Mouse (Mus musculus) T-helper 1 cell (primary cell): Measurements from ENCODE around the gene Tbc1d10c.

Source experiments
- in situ Hi-C: fragments of 300-600 bp; cut with MboI, MseI; formaldehyde crosslinking; loops from one replicate; pipeline ENCODE4 v1.15.1; 2025; ENCODE audit warnings: high pct_unique_total_duplicates

Tbc1d10c gene

DNA sequence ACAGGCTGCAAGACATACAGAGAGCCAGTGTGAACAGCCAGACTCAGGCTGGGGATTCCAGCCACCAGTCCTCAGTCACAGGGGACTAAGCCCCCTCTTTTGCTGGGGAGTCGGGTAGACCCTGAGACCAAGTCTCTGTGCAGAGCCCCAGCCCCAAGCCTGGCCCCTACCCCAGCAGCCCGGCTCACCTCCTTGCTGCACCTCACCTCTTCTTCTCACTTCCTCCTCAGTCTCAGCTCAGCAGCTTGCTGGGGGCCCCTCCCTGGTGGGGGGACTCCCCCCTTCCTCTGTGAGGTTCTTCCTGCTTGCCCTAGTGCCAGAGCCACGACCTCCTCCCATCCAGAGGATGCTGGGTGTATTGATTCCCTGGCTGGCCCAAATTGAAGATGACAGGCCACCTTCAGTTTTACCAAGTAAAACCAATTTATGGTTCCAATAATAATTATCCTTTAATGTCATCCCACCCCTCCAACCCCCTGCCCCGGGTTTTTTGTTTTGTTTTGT, at the start of gene Tbc1d10c:
TSS of gene Tbc1d10c (minus strand) at position 454 of the 504 bp plus-strand sequence.
- in situ Hi-C loops: no loop called here

DNA sequence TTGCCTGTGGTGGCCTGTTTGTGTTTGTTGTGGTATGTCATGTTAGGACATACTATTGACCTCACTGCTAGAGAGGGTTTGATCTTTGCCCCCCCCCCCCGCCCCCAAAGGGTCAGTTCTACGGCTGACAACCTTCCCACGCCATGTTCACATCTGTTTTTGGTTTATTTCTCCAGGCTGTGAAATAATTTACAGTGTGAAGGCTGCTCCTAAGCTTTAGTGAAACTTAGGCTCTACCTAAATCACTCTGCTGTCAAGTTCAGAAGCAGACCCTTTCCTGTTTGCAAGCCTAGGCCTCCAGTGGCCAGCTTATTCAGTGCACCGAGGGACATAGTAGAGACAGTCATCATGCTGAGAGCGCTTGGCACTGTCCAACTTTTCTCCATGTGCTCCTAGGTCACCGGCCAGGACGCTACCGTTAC, 49.2 kb upstream of the Tbc1d10c start:
- in situ Hi-C loops: loop anchor here (5.0 kb wide), 1 partner anchor 33 kb away; no protein-coding TSS in a partner anchor

DNA sequence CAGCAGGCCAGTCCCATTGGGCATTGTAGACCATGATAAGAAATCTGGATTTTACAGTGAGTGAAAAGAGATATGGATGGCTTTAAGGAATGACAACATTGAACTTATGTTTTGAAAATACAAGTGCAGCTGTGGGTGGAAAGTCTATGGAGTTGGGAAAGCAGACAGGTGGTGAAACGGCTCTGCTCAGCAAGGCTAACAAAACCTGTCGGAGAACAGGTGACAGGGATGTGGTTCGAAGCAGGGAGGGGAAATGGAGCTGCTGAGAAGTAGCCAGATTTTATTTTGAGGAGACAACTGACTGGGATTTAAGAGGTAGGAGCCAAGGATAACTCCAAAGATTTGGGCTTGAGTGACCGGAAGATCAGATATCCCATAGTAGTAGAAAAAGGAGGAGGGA, 43.5 kb upstream of the Tbc1d10c start:
- in situ Hi-C loops: no loop called here

DNA sequence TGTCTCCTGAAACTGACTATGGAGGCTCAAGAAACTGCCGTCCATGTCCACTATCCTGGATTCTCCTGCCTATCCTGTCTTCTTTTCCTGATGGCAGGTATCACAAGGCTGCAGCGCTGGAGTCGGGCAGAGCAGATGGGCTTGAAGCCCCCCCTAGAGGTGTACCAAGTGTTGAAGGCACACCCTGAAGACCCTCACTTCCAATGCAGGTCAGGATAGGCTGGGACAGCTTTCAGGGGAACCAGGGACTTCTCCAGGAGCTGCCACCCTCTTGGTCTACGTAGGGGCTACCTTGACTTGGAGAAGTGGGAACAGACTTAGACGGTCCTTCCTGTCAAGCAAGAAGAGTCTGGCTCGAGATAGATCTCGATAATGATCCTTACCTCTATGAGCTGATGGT, 41.6 kb upstream of the Tbc1d10c start:
- in situ Hi-C loops: no loop called here

DNA sequence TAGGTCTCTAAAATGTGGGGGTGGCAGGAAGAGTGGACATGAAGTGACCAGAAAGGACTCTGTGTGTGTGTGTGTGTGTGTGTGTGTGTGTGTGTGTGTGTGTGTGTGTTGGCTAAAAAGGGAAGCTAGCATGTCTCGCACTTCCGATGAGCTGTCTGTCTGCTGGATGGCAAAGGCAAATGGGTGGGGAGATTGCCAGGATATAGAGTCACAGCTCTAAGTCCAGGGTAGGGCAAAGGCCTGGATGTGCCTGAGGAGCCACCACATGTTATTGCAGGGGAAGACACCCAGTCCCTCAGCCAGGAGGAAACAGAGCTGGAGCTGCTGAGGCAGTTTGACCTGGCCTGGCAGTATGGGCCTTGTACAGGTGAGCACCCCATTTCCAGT, 41.1 kb upstream of the Tbc1d10c start:
- in situ Hi-C loops: no loop called here

DNA sequence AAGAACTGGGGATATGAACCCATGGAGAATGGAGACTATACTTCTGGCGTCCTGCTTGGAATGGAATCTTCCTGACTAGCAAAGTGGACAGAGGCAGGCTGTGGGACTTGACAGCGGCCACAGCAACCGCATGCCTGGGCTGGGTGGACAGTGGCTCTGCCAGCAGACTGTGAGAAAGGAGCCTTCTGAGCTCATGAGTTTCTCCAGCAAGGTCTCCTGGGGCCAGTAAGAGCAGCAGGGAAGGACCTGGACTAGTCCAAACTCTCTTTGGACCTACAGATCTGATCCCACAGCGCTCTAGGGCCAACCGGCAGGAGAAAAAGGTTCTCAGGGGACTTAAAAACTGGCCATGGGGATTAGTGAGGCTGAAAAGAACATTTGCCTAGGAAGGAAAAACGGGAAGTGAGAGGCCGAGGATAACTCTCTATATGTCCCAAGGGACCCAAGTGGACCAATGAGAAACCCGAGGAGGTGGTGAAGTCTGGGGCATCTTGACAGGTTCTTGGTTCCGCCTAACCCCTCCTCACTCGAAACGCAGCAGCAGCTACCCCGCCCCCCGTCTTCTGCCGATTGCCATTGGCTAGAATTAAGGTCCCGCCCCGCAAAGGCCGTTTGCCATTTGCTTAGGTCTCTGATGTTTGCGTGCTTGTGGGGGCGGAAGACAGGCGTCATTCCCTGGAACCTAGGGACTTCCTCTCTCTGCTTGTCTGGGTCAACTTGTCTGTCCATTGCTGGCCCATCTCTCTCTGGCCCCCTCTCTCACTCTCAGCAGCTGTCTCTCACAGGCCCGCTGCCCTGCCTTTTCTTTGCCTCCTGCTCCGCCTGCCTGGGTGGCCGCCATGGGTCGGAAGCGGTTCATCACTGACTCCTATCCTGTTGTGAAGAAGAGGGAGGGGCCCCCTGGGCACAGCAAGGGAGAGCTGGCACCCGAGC, 40.4 kb upstream of the Tbc1d10c start, which contains the start of gene Pold4:
TSS of gene Pold4 (plus strand) at position 647 of the 933 bp plus-strand sequence.
- in situ Hi-C loops: no loop called here

DNA sequence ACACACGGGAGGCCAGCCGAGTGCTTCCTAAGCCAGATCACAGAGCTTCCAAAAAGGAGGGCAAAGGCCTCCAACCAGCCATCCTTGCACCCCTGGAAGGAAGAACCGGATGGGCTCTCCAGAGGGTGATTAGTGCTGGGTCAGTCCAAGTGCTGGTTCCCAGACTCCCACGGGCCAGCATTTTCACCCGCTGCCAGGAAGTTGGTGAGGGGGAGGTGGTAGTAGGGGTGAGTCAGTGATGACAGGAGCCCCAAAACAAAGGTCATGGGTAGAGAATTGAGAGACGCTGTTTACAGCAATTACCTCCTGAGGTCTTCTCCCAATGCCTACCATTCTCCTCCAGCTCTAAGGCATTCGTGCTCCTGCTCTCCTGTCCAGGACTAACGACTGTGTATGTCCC, 39.3 kb upstream of the Tbc1d10c start:
- in situ Hi-C loops: no loop called here

DNA sequence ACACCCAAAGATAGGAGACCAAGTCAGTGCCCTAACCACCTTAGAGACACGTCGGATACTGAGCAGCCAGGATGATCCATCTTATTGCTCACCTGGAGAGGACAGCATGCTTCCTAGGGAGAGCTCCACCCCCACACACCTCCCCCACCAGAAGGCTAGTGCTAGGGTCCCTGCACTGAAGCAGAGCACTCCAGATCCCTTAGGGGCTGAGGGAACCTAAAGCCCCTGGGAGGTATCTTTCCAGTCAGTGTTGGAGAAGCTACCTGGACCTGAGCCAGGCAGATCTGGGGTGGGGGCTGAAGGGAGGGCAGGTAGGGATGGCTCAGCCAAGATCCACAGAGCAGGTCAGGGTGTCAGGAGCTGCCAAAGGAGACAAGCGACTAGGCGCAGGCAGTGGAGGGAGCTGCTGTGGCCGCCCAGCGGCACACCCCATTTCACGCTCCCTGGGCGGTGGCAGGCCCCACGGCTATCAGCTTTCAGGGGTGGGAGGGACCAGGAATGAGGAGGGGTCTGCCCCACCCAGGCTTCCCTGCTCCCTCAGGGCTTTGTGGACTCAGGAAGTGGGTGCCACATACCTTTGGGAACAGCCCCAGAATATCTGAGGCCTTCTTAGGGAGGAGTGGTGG, 38.5 kb upstream of the Tbc1d10c start:
- in situ Hi-C loops: no loop called here

DNA sequence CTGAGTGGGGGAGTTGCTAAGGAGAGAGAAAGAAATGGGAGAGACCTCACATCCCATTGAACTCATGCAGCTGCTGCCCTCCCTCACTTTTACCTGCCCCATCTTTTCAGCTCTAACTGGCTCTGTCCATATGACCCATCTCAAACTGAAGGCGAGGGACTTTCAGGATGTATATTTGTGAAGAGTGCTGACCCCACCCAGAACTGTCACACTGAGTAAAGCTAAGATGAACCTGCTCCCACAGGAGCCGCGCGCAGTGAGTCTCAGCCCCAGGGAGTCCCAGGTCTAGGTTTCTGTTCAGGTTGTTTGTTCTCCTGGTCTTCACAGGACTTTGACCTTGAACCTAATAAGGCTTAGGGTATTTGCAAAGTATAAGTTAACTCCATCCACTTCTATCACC, 37.8 kb upstream of the Tbc1d10c start:
- in situ Hi-C loops: no loop called here

DNA sequence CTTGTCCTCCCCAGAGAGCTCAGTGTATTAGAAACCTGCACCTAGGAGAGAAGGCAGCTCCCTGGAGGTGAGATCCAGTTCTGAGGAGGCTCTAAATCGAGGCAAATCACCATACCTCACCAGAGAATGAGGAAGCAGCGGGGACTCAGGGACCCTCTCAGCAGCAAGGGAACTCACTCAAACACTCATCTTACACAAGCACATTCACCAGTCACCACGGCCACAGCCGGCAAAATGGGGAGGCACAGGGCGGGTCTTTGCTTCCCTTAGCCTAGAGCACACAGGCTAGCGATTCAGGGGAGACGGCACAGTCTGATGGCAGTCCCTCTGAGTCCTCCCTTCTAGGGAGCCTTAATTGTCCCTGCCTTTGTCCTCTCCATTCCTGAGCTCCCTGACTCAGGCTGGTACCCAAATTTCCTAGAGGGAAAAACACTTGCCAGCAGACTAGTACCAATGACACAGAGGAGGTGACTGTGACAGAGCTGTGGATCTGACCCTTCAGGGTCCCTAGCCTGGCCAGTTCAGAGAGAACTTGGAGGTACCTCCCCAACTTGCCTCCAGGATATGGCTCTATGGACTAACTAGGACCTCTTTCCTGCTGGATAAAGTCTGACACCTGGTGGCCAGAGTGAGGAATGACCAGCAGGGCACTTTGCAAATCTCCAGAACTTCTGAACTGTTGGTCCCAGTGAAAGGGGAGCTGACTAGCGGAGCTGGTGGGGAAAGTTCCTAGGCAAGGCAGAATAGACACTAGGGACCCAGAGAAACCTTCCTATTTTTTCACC, 37.0 kb upstream of the Tbc1d10c start:
- in situ Hi-C loops: no loop called here

DNA sequence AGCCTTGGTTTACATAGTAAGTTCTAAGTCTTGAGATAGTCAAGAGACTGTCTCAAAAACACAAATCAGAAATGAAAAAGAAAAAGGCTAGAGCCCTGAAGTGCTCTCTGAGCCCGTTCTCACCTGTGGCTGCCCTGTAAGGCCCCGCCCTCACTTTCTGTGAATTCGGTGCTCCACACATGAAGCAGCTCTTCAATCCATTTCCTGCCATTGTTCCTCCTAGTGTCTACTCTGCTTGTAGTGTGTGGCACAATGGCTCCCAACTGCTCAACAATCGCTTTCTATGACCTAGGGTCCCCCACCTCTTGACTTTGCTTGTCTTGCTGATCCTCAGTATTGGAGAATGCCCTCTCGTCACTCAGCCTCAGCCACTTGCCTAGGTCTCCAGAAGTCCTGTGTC, 36.4 kb upstream of the Tbc1d10c start:
- in situ Hi-C loops: no loop called here

DNA sequence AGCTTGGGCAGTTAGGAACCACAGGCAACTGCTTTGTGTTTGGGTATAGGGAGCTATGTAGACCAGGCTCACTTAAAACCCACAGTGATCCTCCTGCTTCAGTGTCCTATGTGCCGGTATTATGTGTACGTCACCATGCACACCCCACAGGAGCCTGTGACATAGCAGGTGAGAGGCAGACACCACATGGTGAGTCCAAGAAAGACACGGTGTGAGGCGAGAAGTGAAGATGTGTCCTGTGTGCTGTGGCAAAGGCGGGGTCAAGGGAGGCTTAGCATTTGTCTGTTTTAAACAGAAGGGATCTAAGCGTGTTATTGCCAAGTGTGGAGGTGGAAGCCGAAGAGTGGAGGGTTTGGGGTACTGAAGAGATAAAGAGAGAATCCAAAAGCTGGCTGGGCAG, 35.7 kb upstream of the Tbc1d10c start:
- in situ Hi-C loops: no loop called here

DNA sequence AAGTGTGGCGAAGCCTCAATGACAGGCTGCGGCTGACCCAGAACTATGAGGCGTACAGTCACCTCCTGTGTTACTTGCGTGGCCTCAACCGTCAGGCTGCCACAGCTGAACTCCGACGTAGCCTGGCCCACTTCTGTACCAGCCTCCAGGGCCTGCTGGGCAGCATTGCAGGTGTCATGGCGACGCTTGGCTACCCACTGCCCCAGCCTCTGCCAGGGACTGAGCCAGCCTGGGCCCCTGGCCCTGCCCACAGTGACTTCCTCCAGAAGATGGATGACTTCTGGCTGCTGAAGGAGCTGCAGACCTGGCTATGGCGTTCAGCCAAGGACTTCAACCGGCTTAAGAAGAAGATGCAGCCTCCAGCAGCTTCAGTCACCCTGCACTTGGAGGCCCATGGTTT, 31.1 kb upstream of the Tbc1d10c start:
- in situ Hi-C loops: no loop called here

DNA sequence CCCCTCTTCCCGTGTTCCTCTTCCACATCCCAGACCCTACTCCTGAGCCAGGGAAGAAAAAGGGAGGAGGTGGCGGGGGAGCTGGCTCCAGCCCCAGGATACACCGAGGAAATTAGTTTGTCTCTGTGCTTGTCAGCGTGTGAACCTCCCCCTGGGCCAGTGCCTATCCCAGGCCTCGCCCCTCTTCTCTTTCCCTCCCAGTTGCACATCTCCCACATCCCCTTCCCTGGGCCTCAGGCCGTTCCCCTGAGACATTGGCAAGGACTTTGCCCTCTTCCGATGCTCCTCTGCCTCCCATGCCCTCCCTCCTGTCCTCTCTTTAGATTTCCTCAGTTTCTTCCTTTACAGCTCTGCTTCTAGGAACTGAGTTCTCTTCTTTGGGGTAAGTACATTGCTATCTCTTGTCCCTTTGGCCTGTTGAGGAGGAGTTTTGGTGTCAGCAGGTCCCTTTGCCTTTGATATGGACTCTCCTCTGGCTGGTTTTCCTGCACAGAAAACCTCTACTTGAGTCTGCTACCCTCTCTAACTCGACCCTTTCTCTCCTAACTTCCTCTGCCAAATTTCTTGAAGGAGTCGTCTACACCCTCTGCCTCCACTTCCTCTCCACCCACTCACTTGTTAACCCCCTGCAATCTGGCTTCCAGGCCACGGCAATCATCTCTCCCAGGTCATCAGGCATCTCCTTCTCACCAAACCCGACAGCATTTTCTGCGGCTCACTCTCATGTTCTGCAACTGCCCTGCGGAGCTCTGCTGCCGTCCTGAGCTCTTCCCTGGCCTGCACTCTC, 30.1 kb upstream of the Tbc1d10c start:
- in situ Hi-C loops: no loop called here

DNA sequence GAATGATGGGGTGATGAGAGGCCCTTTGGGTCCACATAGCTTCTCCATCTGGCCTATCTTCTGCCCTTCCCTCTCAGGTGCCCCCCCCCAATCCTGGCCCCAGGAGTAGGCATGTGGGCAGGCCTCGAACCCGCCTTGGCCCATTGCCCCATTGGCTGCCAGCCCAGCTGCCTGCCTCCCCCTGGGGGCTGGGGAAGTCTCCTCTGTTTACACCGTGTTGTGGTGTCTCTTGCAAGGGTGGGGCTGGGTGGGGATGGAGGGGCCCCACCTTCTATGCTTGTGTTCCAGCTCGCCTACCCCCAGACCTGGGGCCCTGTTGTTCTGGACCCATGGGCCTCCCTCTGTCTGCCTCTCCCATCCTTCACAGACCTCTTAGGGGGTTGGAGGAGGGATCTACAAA, 29.3 kb upstream of the Tbc1d10c start:
- in situ Hi-C loops: no loop called here

DNA sequence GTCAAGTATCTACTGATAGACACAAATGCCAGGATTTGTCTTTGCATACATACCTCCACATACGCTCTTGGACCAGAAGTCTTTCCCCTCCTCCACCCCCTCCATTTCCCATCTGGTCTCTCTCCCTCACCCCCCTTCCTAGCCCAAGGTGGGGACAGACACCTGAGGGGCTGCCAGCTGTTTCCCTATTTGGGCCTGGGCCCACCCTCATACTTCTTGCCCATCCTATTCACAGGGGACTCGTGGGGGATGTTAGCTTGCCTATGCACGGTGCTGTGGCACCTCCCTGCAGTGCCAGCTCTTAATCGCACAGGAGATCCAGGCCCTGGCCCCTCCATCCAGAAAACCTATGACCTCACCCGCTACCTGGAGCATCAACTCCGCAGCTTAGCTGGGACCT, 28.9 kb upstream of the Tbc1d10c start:
- in situ Hi-C loops: no loop called here

DNA sequence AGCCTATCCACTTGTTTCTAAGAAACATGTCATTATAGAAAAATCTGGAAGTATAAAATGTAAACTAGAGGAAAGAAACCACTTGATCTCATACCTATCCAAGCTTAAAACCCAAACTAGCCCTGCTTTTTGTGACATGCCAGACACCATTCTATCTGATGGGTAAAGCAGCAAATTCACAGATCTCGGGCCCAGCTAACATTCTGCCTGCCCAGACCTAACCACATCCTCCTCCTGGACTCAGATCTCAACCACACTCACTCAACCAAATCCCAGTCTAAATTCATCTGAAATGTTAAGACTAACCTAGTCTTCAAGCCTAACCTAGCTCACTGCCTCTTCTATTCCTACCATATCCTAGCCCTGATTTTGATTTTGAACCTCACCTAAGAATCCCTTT, 27.7 kb upstream of the Tbc1d10c start:
- in situ Hi-C loops: no loop called here

DNA sequence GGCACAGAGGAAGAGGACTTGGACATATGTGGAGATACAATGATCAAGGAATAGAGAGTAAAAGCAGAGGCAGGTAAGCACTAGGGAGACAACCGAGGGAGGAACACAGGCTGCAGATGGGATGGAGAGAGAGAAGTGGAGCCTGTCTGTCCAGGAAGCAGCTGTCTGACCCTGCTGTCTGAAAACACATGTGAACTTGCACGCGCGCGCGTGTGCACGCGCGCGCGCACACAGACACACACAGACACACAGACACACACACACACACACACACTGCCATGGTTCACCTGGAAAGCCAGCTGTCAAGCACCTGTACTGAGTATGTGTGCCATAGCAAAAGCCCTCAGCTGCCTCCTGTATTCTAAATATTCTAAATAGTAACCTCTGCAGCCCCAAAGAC, 27.2 kb upstream of the Tbc1d10c start:
- in situ Hi-C loops: no loop called here

DNA sequence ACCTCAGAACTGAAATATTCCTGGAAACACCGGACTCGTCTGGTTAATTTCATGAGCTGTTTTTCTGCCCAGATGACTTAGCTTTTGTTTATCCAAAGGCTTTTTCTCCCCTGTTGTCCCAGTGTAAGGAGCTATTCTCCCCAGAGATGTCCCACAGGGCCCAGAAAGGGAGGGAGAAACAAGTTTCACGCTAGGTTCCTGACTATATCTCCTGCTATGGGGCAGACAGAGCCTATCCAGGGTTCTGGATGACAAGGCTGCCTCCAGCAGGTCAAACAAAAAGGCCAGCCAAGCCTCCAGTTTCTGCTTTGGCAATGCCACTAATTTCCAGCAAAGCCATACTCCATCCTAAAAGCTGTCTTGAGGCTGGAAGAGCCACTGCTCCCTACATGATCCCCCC, 26.8 kb upstream of the Tbc1d10c start:
- in situ Hi-C loops: no loop called here

DNA sequence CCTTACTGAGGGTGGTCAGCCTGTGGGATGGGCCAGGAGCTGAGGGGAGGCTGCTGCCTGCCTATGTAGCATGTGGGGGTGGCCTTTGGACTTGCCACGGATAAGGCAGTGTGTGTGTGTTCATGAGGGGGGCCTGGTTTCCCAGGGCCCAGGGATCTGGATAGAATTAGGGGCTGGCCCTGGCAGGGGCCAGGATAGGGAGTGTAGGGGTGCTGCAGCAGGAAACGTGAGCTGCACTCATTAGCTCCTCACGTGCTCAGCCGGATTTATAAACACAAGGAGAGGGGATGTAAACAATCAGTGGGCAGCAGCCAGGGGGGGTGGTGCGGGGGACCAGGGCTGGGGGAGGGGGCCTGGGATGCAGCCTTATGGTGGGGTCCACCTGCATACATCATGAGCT, 26.1 kb upstream of the Tbc1d10c start:
- in situ Hi-C loops: no loop called here

DNA sequence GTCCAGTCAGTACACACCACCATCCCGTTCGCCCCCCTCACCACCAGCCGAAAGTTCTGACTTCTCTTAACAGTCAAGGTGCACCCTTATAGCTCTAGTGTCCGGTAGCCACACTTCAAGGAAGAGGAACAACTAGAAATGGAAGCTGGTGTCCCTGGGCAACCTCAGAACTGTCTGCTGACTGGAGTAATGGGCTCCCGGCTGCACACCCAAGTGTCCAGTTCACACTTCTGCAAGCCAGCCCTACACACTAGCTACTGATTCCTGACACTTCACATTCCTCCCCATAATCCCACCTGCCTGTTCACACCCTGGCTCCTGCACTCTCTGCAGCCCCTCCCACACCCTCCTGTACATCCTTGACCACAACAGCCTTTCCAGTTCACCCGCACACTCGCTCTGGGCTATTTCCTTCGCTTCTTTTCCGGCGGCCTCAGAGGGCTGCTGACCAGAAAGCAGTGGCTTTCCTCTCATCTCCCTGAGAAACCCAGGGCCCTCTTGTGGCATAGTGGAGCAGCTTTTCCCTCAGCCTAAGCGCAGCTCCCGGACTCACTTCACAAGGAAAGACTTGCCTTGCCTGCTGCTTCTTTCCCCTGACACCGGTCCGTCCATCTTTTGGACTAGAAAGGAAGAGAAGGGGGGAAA, 25.1 kb upstream of the Tbc1d10c start:
- in situ Hi-C loops: no loop called here
